Mouse (Mus musculus) liver, embryonic 14.5 days (tissue): ENCODE results near the gene Olfr497.

Experiments
- CTCF ChIP-seq: IDR thresholded peaks from 2 replicates; pipeline ENCODE4 v1.5.1; 2016; ENCODE audit warnings: antibody characterized with exemption, low read depth, control low read depth
- EP300 ChIP-seq: IDR thresholded peaks from 2 replicates; pipeline ENCODE4 v1.6.1; 2016; ENCODE audit warnings: antibody characterized with exemption, low read depth

GRCm38 (mm10) chr7:108392867-108393266 is 27.4 kb upstream of the Olfr497 start, which contains the start of gene Olfr495:
- TF ChIP-seq EP300: no peak
- TF ChIP-seq CTCF: no peak
